Mouse (Mus musculus) myocyte (in vitro differentiated cells): ENCODE measurements around the gene Lrrc1.

Source experiments
- POLR2A ChIP-seq: IDR thresholded peaks from one replicate; pipeline ENCODE4 v1.6.1; 2011; ENCODE audit warnings: low read depth, mild to moderate bottlenecking, control low read depth, moderate library complexity; ENCODE audit not compliant: insufficient read length
- POLR2AphosphoS2 ChIP-seq: IDR thresholded peaks from one replicate; pipeline ENCODE4 v1.6.1; 2011; ENCODE audit warnings: low read depth, control low read depth; ENCODE audit not compliant: insufficient read length
- REST ChIP-seq: IDR thresholded peaks from one replicate; pipeline ENCODE4 v1.6.1; 2011; ENCODE audit warnings: mild to moderate bottlenecking, control low read depth, moderate library complexity; ENCODE audit not compliant: insufficient read depth, insufficient read length
- TCF12 ChIP-seq: IDR thresholded peaks from one replicate; pipeline ENCODE4 v1.6.1; 2011; ENCODE audit warnings: mild to moderate bottlenecking, control low read depth; ENCODE audit not compliant: poor library complexity, insufficient read depth, severe bottlenecking
- TCF3 ChIP-seq: IDR thresholded peaks from one replicate; pipeline ENCODE4 v1.6.1; 2011; ENCODE audit warnings: low read depth, control low read depth; ENCODE audit not compliant: insufficient read length
- USF1 ChIP-seq: IDR thresholded peaks from one replicate; pipeline ENCODE4 v1.6.1; 2011; ENCODE audit warnings: low read depth, mild to moderate bottlenecking, control low read depth, moderate library complexity

GRCm38 (mm10) chr9:77583302-77583701, 38.6 kb upstream of the Lrrc1 start:
- TF ChIP-seq USF1 (no peak), POLR2A (no peak), POLR2AphosphoS2 (no peak), TCF12 (no peak), TCF3 (no peak), REST (no peak)
